Mouse (Mus musculus): Measurements from ENCODE around the gene Adamtsl2.

- TF ChIP-seq POLR2A (IDR thresholded peaks at IDR 0.05; ENCODE audit: control insufficient read depth, low read depth, low read length) (no peak), CTCF (IDR thresholded peaks at IDR 0.05; ENCODE audit: control insufficient read depth, insufficient read depth, insufficient replicate concordance, low read depth, low read length) (no peak)
Measured at GRCm38 (mm10) chr2:27103554-27103953, 24.4 kb downstream of the Adamtsl2 start.

All from testis, adult 2 months (tissue).